Mouse (Mus musculus) activated CD4-positive, CD25-positive, alpha-beta regulatory T cell, adult 4 months (primary cell): ENCODE measurements around the gene Spdye4c. TPM values are rescaled to one million over a fixed set of nuclear protein-coding genes. Genes with fewer than 3 reads are reported as not detected.

Source experiments
- ATAC-seq: one replicate; pipeline ENCODE4 v1.8.0; 2017
- polyA plus RNA-seq, 2 experiments: library from polyadenylated mRNA; unstranded; fragments of 100-300 nt; shearing (Covaris generic); gene quantifications; one replicate each; pipeline ENCODE4 v1.2.1; 2017

The Spdye4c gene
- polyA plus RNA-seq, result not detected

GRCm38 (mm10) chr2:128590909-128591308, at the start of gene Spdye4c:
TSS of gene Spdye4c (plus strand) at chr2:128591209.
- no peak for ATAC-seq

- ATAC-seq, result no peak
These were observed 47.5 kb upstream of the Spdye4c start for GRCm38 (mm10) chr2:128543495-128543894.

DNA sequence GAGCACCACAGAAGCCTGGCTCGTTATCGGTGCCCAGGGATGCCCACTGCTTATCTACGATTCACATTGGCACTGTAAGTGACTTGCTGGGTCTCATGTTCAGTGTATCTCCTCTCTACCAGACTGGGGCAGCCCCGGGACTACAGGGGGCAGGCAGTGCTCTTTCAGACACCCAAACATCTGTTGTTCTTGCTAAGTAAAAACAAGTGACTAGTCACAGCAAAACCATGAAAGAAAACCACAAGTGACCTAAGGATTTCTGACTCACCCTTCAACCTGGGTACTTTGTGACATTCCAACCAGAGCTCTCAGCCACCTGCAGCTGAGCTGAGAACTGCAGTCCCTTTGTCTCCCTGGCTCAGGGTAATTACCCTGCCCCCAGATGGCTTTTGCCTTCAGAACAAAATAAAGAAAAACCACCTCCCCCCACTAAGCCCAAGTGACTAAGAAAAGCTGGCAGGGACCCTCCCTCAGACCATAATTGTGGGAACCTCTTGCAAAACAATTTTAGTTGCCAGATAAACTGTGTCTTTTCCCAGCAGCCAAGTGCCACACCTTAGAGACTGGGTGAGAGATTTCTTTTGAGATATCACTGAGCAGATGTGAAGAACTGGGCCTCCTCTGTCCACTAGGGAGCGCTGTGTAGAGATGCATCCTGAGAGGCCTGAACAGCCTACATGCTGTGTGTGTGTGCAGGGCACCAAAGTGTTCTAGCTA, 46.4 kb upstream of the Spdye4c start:
- ATAC-seq, result peak; percentile 66

GRCm38 (mm10) chr2:128545447-128545846, 45.6 kb upstream of the Spdye4c start:
- no peak for ATAC-seq

- no peak for ATAC-seq
These were observed 43.9 kb upstream of the Spdye4c start for GRCm38 (mm10) chr2:128547079-128547478.

- no peak for ATAC-seq
These were observed 42.7 kb upstream of the Spdye4c start for GRCm38 (mm10) chr2:128548262-128548661.

GRCm38 (mm10) chr2:128549561-128549960, 41.4 kb upstream of the Spdye4c start:
- ATAC-seq, result no peak

GRCm38 (mm10) chr2:128549963-128550362, 41.0 kb upstream of the Spdye4c start:
- ATAC-seq, result no peak

GRCm38 (mm10) chr2:128552080-128552791, 38.8 kb upstream of the Spdye4c start:
- no peak for ATAC-seq

- no peak for ATAC-seq
These were observed 38.0 kb upstream of the Spdye4c start for GRCm38 (mm10) chr2:128552798-128553720.

DNA sequence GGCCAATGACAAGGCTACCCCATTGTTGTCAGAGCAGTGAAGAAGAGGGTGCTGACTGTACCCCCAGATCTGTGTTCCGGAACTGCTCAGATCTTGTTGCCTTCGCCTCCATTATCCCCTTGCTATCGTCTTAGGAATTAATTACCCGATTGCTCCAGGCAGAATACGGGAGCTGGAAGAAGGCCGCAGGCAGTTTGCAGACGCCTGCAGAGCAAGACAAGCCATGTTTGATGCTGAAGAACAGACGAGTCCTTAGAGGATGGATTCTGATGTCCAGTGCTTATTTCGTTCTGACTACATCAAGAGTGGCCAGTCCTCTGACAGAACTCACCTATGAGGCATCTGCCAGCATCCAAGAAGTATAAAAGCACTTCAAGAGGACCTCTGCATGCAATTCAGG, 35.9 kb upstream of the Spdye4c start:
- ATAC-seq, result no peak

GRCm38 (mm10) chr2:128564195-128564594, 26.8 kb upstream of the Spdye4c start:
- no peak for ATAC-seq

GRCm38 (mm10) chr2:128565904-128566303, 25.1 kb upstream of the Spdye4c start:
- ATAC-seq, result no peak

DNA sequence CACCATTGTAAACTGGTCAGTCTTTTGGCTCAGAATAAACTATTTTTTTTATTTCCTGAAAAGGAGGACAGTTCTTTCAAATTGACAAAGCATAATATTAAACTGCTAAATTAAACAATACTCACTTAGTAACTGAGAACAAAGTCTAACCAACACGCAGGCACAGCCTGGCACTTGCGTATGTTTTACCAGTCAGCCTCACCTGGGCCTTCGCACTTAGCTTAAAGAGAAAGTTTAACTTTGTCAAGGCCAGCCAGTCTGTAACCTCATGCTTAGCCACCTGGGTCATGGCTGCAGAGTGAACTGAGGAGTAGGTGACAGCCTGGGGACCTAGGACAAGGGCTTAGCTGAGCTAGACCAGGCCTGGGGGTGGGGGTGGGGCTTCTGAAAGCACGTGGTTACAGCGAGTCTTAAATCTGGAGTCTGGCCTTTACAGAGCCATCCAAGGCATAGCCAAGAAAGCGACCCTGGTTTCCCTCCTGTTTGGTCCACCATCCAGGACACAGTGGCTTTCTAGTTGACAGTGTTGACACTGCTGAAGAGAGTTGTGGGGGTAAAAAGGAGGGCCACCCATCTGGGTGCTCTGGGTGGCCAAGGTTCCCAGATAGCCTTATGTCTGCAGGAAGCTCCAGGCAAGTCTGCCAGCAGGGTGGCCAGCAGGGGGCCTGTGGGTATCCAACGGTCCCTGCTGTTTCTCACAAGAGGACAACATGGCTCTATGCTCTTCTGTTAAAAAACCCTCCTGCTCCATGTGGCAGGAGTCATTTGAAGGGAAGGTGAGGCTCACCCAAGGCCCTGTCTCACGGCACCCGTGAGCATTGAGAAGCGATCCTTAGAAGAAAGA, 24.5 kb upstream of the Spdye4c start:
- ATAC-seq, result no peak

DNA sequence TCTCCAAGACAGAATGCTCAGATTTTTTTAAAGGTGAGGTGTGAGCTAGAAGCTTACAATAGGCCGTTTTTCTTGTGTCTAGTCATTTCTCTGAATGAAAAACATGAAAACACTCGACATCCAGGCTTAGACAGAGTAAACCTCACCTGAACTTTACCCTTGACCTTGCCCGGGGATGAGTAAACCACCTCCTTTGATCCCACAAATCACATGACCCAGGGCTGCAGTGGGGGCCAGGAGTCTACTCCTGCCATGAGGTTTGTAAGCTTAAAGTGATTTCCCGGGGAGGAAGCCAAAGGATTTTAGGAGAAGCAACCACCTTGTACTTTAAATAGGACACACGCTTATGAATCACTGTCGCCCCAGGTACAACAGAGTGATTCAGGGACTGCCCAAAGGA, 23.0 kb upstream of the Spdye4c start:
- ATAC-seq, result no peak

GRCm38 (mm10) chr2:128568490-128568889, 22.5 kb upstream of the Spdye4c start:
- no peak for ATAC-seq

DNA sequence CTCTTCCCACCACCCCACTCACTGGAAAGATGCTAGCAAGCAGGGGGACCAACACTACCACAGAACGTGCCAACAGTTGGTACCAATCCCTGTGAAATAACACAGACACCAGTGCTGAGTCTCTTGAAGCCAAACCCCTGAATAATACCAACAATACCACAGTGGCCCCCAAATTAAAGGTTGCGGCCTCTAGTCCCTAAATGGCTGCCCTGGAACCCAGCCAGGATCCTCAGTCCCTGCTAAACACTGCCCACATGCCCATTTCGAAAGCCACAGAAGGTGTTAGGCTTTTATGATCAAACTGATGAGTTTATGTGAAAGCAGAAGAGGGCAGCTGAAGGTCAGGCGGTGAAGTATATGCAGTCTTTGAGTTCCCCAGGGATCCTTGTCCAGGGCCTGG, 20.0 kb upstream of the Spdye4c start:
- no peak for ATAC-seq

DNA sequence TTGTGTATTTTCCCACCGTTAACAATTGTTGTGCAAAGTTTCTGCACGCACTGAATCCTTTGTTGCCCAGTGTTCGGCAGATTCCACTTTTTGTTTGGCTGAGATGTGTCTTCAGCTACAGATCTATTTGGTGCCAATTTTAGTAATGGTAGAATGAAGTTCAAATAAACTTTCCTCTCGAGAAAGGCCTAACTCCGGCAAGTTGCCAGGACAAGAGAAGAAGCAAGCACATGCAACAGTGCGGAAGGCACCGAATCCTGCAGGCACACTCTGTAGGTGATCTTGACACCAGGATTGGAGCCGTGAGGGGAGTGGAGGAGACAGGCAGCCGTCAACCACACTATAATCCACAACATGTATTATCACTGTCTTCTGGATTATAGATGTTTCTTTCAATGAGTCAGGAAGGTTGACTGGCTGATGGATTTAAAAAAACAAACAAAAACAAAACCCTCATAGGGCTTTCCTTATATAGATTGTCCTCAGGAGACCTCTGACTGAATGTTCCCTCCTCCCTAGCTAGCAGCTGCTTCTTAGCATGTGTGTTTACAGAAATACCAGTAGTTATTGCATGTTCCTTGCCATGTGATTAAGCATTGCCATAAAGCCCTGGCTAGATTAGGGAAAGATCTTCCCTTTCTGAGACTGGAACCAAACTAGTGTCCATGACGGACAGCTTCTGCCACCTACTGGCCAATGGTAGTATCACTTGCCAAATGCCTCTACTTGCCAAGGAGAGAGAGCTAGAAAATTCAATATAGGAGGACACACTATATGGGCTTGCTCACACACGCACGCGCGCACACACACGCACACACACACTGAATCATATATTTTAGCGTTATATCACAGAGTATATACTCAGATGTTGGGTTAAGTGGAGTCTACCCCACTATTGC, 18.0 kb upstream of the Spdye4c start:
- ATAC-seq, result peak; percentile 61

DNA sequence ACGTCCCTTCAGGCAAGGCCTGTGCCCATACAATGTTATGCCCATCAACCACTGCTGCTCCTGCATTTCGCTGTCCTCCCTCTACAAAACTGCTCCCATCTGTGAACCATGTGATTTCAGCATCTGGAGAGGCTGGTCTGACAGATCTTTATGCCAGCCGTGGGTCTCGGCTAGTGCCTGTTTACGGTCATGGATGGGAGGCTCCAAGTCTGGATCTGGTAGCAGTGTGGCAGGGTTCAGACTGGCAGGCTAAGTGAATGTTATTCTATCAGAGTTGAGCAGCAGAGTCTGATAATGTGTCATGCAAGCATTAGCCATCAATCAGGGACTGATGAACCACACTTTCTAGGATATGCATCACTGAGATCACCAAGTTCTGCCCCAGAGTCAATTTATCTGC, 8.1 kb upstream of the Spdye4c start:
- no peak for ATAC-seq

GRCm38 (mm10) chr2:128592301-128592700, 1.3 kb downstream of the Spdye4c start:
- ATAC-seq, result no peak

- no peak for ATAC-seq
These were observed 10.5 kb downstream of the Spdye4c start for GRCm38 (mm10) chr2:128601534-128601933.
